Mouse (Mus musculus): ENCODE data around the gene Rbp7. TPM values are rescaled to one million over a fixed set of nuclear protein-coding genes. Genes with fewer than 3 reads are reported as not detected.

Rbp7 gene
- polyA plus RNA-seq, 1 experiment, result not detected

- Histone ChIP-seq H3K9me3 (ENCODE audit: control insufficient read depth, low read length) (peaks cover 3% of the 10 kb centered on the region), H3K36me3 (ENCODE audit: control insufficient read depth) (peaks cover 36% of the 10 kb centered on the region), H3K4me1 (ENCODE audit: control insufficient read depth) (peaks cover 27% of the 10 kb centered on the region), H3K4me3 (replicated peaks) (no peak overlapping the region), H3K27me3 (ENCODE audit: control insufficient read depth) (no peaks in the 10 kb centered on the region)
- TF ChIP-seq TAL1 (IDR thresholded peaks at IDR 0.05; ENCODE audit: low read length) (no peak), GATA1 (IDR thresholded peaks at IDR 0.05; ENCODE audit: low read length) (no peak)
Observed at GRCm38 (mm10) chr4:149417854-149418365, 36.9 kb downstream of the Rbp7 start.

GRCm38 (mm10) chr4:149416986-149417385, 37.8 kb downstream of the Rbp7 start:
- H3K36me3 ChIP-seq (ENCODE audit: control insufficient read depth), result peaks cover 39% of the 10 kb centered on the region
- no peaks in the 10 kb centered on the region for H3K27me3 ChIP-seq (ENCODE audit: control insufficient read depth)
- no peak for TF ChIP-seq GATA1 (IDR thresholded peaks at IDR 0.05; ENCODE audit: low read length)
- TF ChIP-seq TAL1 (IDR thresholded peaks at IDR 0.05; ENCODE audit: low read length), result no peak
- peaks cover 27% of the 10 kb centered on the region for H3K4me1 ChIP-seq (ENCODE audit: control insufficient read depth)
- H3K4me3 ChIP-seq (replicated peaks), result no peak overlapping the region
- H3K9me3 ChIP-seq (ENCODE audit: control insufficient read depth, low read length), result peaks cover 3% of the 10 kb centered on the region

- peaks cover 35% of the 10 kb centered on the region for H3K36me3 ChIP-seq (ENCODE audit: control insufficient read depth)
- TF ChIP-seq TAL1 (IDR thresholded peaks at IDR 0.05; ENCODE audit: low read length), result no peak
- TF ChIP-seq GATA1 (IDR thresholded peaks at IDR 0.05; ENCODE audit: low read length), result no peak
- H3K4me1 ChIP-seq (ENCODE audit: control insufficient read depth), result peaks cover 23% of the 10 kb centered on the region
- peaks cover 3% of the 10 kb centered on the region for H3K9me3 ChIP-seq (ENCODE audit: control insufficient read depth, low read length)
- H3K27me3 ChIP-seq (ENCODE audit: control insufficient read depth), result no peaks in the 10 kb centered on the region
- no peak overlapping the region for H3K4me3 ChIP-seq (replicated peaks)
Observed at GRCm38 (mm10) chr4:149416417-149416816, 38.4 kb downstream of the Rbp7 start.

- peaks cover 3% of the 10 kb centered on the region for H3K9me3 ChIP-seq (ENCODE audit: control insufficient read depth, low read length)
- no peak overlapping the region for H3K4me3 ChIP-seq (replicated peaks)
- peaks cover 29% of the 10 kb centered on the region for H3K36me3 ChIP-seq (ENCODE audit: control insufficient read depth)
- peaks cover 20% of the 10 kb centered on the region for H3K4me1 ChIP-seq (ENCODE audit: control insufficient read depth)
- TF ChIP-seq TAL1 (IDR thresholded peaks at IDR 0.05; ENCODE audit: low read length), result no peak
- no peak for TF ChIP-seq GATA1 (IDR thresholded peaks at IDR 0.05; ENCODE audit: low read length)
- H3K27me3 ChIP-seq (ENCODE audit: control insufficient read depth), result no peaks in the 10 kb centered on the region
Observed at GRCm38 (mm10) chr4:149415651-149416169, 39.1 kb downstream of the Rbp7 start.

GRCm38 (mm10) chr4:149414259-149414658, 40.5 kb downstream of the Rbp7 start:
- TF ChIP-seq TAL1 (IDR thresholded peaks at IDR 0.05; ENCODE audit: low read length), result no peak
- no peak for TF ChIP-seq GATA1 (IDR thresholded peaks at IDR 0.05; ENCODE audit: low read length)
- Histone ChIP-seq H3K36me3 (ENCODE audit: control insufficient read depth) (peaks cover 28% of the 10 kb centered on the region), H3K4me1 (ENCODE audit: control insufficient read depth) (peaks cover 21% of the 10 kb centered on the region), H3K4me3 (replicated peaks) (no peak overlapping the region), H3K27me3 (ENCODE audit: control insufficient read depth) (no peaks in the 10 kb centered on the region), H3K9me3 (ENCODE audit: control insufficient read depth, low read length) (peaks cover 1% of the 10 kb centered on the region)

GRCm38 (mm10) chr4:149409759-149410158, 45.0 kb downstream of the Rbp7 start:
- Histone ChIP-seq H3K27me3 (ENCODE audit: control insufficient read depth) (no peaks in the 10 kb centered on the region), H3K9me3 (ENCODE audit: control insufficient read depth, low read length) (no peaks in the 10 kb centered on the region), H3K4me1 (ENCODE audit: control insufficient read depth) (peaks cover 27% of the 10 kb centered on the region), H3K36me3 (ENCODE audit: control insufficient read depth) (peaks cover 34% of the 10 kb centered on the region), H3K4me3 (replicated peaks) (no peak overlapping the region)
- no peak for TF ChIP-seq GATA1 (IDR thresholded peaks at IDR 0.05; ENCODE audit: low read length)
- no peak for TF ChIP-seq TAL1 (IDR thresholded peaks at IDR 0.05; ENCODE audit: low read length)

- no peak overlapping the region for H3K4me3 ChIP-seq (replicated peaks)
- H3K9me3 ChIP-seq (ENCODE audit: control insufficient read depth, low read length), result no peaks in the 10 kb centered on the region
- no peaks in the 10 kb centered on the region for H3K27me3 ChIP-seq (ENCODE audit: control insufficient read depth)
- H3K4me1 ChIP-seq (ENCODE audit: control insufficient read depth), result peaks cover 36% of the 10 kb centered on the region
- H3K36me3 ChIP-seq (ENCODE audit: control insufficient read depth), result peaks cover 37% of the 10 kb centered on the region
- TF ChIP-seq GATA1 (IDR thresholded peaks at IDR 0.05; ENCODE audit: low read length) (no peak), TAL1 (IDR thresholded peaks at IDR 0.05; ENCODE audit: low read length) (no peak)
Observed at GRCm38 (mm10) chr4:149408331-149408730, 46.4 kb downstream of the Rbp7 start.

- Histone ChIP-seq H3K4me3 (replicated peaks) (no peak overlapping the region), H3K36me3 (ENCODE audit: control insufficient read depth) (peaks cover 33% of the 10 kb centered on the region), H3K9me3 (ENCODE audit: control insufficient read depth, low read length) (no peaks in the 10 kb centered on the region), H3K4me1 (ENCODE audit: control insufficient read depth) (peaks cover 36% of the 10 kb centered on the region), H3K27me3 (ENCODE audit: control insufficient read depth) (no peaks in the 10 kb centered on the region)
- TF ChIP-seq GATA1 (IDR thresholded peaks at IDR 0.05; ENCODE audit: low read length) (no peak), TAL1 (IDR thresholded peaks at IDR 0.05; ENCODE audit: low read length) (no peak)
Observed at GRCm38 (mm10) chr4:149407461-149407860, 47.3 kb downstream of the Rbp7 start.

- TF ChIP-seq TAL1 (IDR thresholded peaks at IDR 0.05; ENCODE audit: low read length) (no peak), GATA1 (IDR thresholded peaks at IDR 0.05; ENCODE audit: low read length) (no peak)
- H3K36me3 ChIP-seq (ENCODE audit: control insufficient read depth), result peaks cover 32% of the 10 kb centered on the region
- no peaks in the 10 kb centered on the region for H3K9me3 ChIP-seq (ENCODE audit: control insufficient read depth, low read length)
- H3K4me3 ChIP-seq (replicated peaks), result no peak overlapping the region
- no peaks in the 10 kb centered on the region for H3K27me3 ChIP-seq (ENCODE audit: control insufficient read depth)
- peaks cover 39% of the 10 kb centered on the region for H3K4me1 ChIP-seq (ENCODE audit: control insufficient read depth)
Observed at GRCm38 (mm10) chr4:149405713-149406443, 48.9 kb downstream of the Rbp7 start.
